Mouse (Mus musculus): Measurements from ENCODE around the gene Glud1.
A peak's percentile ranks its signal among the peaks of the same experiment; 100 is the strongest.
"Not testable (repeated sequence)": the region's sequence is repeated elsewhere in the genome, so short reads cannot be mapped to it uniquely, and the experiment has no call there.

Gene Glud1

GRCm38 (mm10) chr14:34312339-34313048, 2.0 kb downstream of the Glud1 start:
- DNase-seq: no peak

- no peak for DNase-seq
These were observed 3.1 kb downstream of the Glud1 start for GRCm38 (mm10) chr14:34313612-34314011.

- not testable (repeated sequence) for DNase-seq
These were observed 3.9 kb downstream of the Glud1 start for GRCm38 (mm10) chr14:34314383-34314782.

DNA sequence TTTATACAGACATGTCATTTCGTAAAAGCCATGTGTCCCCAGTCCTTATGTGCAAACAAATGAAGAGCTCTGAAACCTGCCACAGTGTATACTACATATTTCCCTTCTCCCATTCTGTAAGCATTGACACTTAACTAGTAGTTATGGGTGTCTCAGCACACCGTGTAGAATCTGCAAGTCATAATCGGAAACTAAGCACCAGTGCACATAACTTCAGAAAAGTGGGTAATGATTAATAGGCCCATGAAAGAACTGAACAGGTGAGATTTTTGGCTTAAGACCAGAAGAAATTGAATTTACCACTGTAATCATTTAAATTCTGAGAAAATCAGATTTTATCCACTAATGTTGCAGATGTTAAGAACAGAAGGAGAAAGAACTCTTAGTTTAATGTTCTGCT, 4.3 kb downstream of the Glud1 start:
- DNase-seq: no peak

GRCm38 (mm10) chr14:34316346-34316745, 5.8 kb downstream of the Glud1 start:
- DNase-seq: no peak

DNA sequence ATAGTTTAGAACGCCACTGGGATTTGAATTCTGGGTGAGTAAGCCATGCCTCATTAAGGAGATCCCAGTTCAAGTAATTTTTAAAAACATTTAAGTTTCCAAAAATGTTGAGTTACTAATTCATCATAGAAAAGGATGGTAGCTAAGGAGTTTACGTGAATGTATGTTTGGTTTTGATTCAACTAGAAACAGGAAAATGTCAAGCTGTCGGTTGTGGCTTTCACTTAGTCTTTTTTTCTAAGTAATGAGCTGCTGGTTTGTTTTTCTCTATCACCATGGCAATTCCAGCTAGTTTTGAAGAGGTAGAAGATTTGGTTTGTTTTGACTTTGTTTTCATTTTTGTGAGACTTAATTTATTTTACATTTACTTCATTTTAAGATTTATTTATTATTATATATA, 6.9 kb downstream of the Glud1 start:
- no peak for DNase-seq

- DNase-seq: no peak
These were observed 7.6 kb downstream of the Glud1 start for GRCm38 (mm10) chr14:34318113-34318512.

DNA sequence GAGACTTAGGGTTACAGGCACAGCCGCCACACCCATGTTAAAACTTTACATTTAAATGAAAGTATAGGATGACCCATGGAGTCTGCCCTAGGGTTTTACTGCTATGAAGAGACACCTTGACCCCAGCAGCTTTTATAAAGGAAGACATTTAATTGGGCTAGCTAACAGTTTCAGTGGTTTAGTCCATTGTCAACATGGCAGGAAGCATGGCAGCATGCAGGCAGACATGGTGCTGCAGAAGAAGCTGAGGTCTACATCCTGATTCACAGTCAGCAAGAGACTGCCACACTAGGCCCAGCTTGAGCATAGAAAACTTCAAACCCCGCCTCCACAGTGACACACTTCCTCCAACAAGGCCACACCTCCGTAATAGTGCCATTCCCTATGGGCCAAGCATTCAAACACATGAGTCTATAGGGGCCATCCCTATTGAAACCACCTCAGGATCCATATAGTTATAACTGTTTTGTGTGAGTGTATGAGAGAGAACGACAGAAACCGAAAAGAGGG, 13.1 kb downstream of the Glud1 start:
- DNase-seq: no peak

GRCm38 (mm10) chr14:34326606-34327005, 16.1 kb downstream of the Glud1 start:
- DNase-seq: no peak

DNA sequence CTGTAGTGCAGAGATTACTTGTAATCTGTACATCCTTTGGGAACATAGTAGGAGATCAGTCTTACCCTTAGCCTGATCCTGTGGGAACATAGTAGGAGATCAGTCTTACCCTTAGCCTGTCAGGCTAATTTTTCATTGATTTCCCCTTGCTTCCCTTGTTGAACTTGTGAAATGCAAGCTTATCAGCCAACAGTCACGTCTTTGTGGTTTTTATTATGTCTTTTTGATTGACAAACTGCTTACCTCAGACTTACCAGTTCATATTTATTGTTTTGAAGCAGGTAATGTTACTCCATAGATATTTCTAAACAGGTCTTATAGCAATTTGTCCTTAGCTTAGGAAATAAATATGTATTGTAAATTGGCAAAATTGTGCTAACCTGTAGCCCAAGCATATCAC, 17.1 kb downstream of the Glud1 start:
- DNase-seq: no peak

DNA sequence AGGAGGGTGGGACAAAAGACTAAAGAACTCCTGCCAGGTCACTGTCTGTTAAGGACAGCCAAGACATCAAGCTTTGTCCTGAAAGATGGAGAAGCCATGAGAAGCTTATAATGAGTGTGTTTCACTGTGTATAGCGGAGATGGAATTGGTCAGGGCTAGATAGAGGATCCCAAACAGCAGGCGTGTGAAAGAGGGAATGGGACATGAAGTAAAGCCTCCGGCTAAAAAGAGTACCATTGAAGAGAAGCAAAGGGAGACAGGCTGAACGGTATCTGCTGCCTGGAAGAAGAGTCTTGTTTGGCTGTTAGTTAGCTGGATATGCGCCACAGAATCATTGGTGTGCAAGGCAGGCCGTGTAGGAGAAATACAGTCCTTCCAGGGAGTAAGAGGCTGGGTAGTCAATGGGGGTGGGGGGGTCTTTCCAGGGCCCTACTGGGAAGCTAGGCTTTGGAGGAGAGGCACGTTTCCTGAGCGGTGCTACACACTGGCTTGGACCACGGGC, 20.2 kb downstream of the Glud1 start:
- no peak for DNase-seq

DNA sequence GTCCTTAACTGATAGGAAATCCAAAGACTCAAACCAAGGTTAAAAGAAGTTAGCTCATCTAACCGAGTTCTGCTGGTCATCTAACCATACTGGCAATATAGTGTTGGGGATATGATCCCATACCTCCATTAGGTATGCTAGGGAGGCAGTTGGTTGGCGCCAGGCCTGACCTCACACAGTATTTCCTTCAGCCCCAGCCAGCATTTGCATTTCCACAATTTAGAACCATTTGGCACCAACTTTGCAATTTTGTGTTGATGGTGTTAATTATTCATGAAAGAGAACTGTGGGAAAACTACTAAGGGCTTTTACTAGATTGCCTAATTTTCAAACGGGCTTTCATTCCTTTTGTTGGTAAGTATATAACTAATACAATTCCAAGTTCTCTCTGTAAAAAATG, 21.4 kb downstream of the Glud1 start:
- DNase-seq: no peak

DNA sequence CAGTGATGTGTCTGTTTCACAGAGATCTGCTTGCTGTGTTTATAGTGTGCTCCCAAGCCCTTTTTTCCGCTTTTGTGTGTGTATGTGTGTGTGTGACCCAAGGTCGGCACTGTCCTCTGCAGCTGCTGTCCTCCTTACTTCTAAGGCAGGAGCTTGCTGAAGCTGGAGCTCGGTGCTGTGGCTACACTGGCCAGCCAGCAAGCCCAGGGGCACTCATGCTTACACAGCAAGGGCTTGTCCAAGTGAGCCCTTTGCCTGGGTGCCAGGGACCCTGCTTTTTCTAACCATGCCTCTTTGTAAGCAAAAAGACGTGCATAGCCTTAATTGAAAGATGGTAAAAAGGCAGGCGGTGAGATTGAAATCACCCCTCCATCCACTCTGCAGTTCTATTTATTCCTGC, 21.9 kb downstream of the Glud1 start:
- peak; percentile 37 for DNase-seq

DNA sequence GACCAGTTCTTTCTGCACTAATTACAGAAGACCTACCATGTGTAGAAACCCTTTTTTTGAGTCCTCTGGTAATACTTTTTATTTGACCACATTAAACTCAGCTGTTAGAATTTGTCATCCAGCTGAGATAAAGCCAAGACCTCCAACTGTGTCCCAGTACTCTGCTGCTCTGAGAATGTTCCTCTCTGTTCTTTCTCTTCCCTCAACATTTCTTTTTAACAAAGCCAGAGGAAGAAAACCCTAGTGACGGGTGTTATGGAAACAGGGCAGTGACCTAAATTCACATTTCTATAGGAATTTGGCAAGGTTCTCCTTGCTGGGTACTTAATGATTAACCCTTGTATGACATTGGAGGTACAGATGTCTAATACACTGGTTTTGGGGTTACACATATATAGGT, 28.9 kb downstream of the Glud1 start:
- no peak for DNase-seq

- DNase-seq: no peak
These were observed 31.5 kb downstream of the Glud1 start for GRCm38 (mm10) chr14:34341993-34342392.

DNA sequence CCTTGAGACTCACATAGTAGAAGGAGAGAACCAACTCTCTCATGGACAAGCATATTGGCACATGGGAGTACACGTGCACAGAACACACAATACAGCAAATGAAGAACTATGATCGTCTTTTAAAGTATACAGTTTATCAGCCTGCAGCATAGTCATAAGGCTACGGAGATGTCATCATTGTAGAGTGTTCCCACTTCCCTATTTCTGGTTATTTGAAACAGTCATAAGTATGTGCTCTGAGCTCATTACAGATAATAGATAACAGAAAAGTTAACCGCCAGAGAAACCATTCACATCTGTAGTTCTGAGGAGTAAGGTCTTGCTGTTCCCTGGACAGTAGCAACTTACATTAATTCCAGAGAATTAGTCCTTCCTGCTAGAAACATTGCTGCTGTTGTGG, 32.6 kb downstream of the Glud1 start:
- DNase-seq: no peak

- no peak for DNase-seq
These were observed 33.8 kb downstream of the Glud1 start for GRCm38 (mm10) chr14:34344361-34344760.

GRCm38 (mm10) chr14:34345771-34346566, 35.4 kb downstream of the Glud1 start:
- no peak for DNase-seq

GRCm38 (mm10) chr14:34347084-34347483, 36.6 kb downstream of the Glud1 start:
- no peak for DNase-seq

GRCm38 (mm10) chr14:34348301-34348700, 37.8 kb downstream of the Glud1 start:
- DNase-seq: no peak

DNA sequence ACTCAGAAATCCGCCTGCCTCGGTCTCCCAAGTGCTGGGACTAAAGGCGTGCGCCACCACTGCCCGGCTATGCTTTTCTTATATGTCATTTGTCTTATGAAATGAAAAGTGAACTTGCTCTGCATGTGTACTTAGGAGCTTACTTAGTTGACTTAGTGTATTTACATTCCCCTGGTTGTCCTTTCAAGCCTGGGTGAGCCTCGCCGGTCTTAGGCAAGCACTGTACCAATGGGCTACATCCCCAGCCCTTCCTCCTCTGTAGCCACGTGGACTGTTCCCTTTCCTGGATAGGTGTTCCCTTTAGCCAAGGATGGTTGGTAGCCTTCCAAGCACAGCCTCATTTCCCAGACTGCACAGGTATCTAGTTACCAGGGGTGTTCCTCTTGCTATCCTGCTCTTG, 38.5 kb downstream of the Glud1 start:
- no peak for DNase-seq

DNA sequence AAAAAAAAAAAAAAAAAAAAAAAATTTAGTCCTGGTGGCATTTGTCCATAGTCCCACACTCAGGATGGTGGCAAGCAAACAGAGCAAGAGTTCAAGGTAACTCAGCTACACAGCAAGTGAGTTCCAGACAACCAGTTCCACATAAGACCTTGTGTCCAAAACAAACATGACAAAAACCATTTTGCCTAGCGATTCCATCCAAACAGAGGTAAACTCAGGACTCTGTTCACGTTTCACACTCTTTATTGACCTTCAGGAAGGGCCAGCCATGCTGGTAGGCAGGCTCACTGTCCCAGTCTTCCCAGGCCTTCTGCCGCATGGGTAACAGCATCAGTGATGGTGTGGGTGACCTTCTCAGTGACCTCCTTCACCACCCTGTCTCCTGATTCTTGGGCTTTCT, 41.1 kb downstream of the Glud1 start:
- DNase-seq: no peak

DNA sequence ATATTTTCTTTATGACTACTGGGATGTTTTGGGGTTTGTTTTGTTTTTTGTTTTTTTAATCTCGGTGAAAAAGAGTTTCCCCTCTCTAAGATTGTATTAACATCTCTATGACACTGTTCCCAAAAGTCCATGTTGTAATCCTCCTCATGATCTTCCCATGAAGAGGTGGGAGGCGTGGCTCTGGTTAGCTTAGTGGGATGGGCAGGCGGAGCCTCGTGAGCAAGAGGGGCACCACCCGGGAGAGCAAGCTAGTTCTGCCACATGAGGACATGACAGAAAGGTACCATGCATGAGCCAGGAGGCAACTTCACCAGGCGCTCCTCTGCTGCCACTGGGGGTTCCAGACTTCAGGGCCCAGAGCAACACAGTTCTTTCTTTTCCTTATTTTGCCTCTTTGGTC, 42.0 kb downstream of the Glud1 start:
- no peak for DNase-seq

GRCm38 (mm10) chr14:34353326-34353725, 42.8 kb downstream of the Glud1 start:
- no peak for DNase-seq

Data from right cerebral cortex, postnatal 25 days (tissue).